Mouse (Mus musculus): ENCODE data around the gene Gpr35. TPM values are rescaled to one million over a fixed set of nuclear protein-coding genes. Genes with fewer than 3 reads are reported as not detected.

Gene Gpr35
- polyA plus RNA-seq, 1 experiment from 2014 or later, result 4.1 TPM

DNA sequence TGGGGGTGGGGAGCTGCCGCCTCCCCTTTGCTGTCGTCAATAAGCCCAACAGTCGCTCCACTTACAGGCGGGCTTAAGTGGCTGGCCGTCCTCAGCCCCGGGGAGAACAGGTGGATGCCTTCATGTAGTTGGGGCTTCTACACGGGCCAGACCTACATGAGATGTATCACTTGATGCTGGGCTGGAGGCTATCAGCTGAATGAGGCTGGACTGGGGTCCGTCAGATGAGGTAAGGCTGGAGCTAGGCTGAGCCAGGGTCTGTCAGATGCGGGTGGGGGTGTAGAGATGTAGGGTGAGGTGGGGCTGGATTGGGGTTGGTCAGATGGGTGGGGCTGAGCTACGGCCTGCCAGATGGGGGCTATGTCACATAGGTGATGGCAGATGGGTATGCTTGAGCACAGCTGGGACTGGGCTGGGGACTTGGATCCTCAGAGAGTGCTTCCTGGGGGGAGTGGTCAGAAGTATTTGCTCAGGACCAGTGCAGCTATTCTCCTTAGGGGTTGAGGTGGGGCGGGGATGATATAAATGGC is 28.5 kb downstream of the Gpr35 start:
- no peaks in the 10 kb centered on the region for H3K36me3 ChIP-seq (ENCODE audit: control insufficient read depth, insufficient read depth, low read length)
- peak; percentile 9; the same call in 1 of the 2 replicates for ATAC-seq (ENCODE audit: low FRiP score, low TSS enrichment)
- TF ChIP-seq CTCF (IDR thresholded peaks at IDR 0.05; ENCODE audit: low read depth), result no peak
- TF ChIP-seq EP300 (optimal IDR thresholded peaks at IDR 0.05), result no peak
- no peaks in the 10 kb centered on the region for H3K27me3 ChIP-seq (ENCODE audit: control insufficient read depth, insufficient read depth, low read length)
- no peak overlapping the region for H3K9ac ChIP-seq (ENCODE audit: low read length)
- no peak overlapping the region for H3K4me3 ChIP-seq (ENCODE audit: low read depth, low read length)
- H3K4me2 ChIP-seq (replicated peaks; ENCODE audit: low read depth), result peak overlapping the region; percentile 19
- H3K27ac ChIP-seq (replicated peaks), result peak overlapping the region; percentile 18; the same call in 1 of the 2 replicates
- WGBS, result 17% methylated on average over 11 of the region's 11 CpGs
- H3K4me1 ChIP-seq (replicated peaks; ENCODE audit: control insufficient read depth, insufficient read depth), result no peaks in the 10 kb centered on the region
- no peaks in the 10 kb centered on the region for H3K9me3 ChIP-seq (ENCODE audit: control insufficient read depth, low read length)
- no peak for DNase-seq (ENCODE audit: low spot score)

DNA sequence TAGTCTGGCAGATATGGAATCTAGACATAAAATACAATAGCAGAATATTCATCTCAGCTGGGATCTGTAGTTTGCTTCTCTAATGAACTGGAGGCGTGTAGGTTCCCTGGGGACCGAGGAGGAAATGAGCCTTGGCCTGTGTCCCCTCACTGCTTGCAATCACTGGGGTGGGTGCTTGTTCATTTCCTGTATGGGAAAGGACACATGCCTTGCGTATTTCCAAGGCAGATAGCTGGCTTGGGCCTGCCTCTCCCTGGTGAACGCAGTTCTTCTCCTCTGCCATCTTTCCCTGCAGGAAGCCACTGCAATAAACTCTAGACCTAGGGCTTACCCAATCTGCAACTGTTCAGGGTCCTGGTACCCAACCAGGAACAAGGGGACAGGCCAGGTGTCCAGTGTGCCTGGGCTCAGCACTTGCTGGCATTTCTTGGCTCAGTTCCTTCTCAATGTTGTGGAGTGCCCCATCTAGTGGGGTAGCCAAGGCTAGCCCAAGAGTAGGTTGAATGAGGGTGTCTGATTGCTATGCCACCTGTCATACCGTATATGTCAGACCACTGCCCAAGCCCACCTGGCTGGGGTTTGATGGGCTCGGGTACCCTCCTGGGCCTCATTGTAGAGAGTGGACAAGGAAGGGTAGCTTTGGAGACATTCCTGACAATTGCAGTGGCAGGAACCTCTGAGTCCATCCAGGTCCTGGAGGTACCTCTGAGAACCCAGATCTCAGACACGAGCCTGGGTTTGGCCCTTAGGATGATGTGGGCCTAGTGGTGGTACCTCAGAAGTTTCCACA is 30.6 kb downstream of the Gpr35 start:
- DNase-seq (ENCODE audit: low spot score) (no peak), ATAC-seq (ENCODE audit: low FRiP score, low TSS enrichment) (no peak)
- Histone ChIP-seq H3K9ac (ENCODE audit: low read length) (no peak overlapping the region), H3K36me3 (ENCODE audit: control insufficient read depth, insufficient read depth, low read length) (no peaks in the 10 kb centered on the region), H3K27ac (replicated peaks) (no peak overlapping the region), H3K27me3 (ENCODE audit: control insufficient read depth, insufficient read depth, low read length) (no peaks in the 10 kb centered on the region), H3K9me3 (ENCODE audit: control insufficient read depth, low read length) (no peaks in the 10 kb centered on the region), H3K4me1 (replicated peaks; ENCODE audit: control insufficient read depth, insufficient read depth) (no peaks in the 10 kb centered on the region), H3K4me3 (ENCODE audit: low read depth, low read length) (no peak overlapping the region), H3K4me2 (replicated peaks; ENCODE audit: low read depth) (no peak overlapping the region)
- WGBS, result 83% methylated on average over 7 of the region's 7 CpGs
- TF ChIP-seq CTCF (IDR thresholded peaks at IDR 0.05; ENCODE audit: low read depth), result no peak
- no peak for TF ChIP-seq EP300 (optimal IDR thresholded peaks at IDR 0.05)

DNA sequence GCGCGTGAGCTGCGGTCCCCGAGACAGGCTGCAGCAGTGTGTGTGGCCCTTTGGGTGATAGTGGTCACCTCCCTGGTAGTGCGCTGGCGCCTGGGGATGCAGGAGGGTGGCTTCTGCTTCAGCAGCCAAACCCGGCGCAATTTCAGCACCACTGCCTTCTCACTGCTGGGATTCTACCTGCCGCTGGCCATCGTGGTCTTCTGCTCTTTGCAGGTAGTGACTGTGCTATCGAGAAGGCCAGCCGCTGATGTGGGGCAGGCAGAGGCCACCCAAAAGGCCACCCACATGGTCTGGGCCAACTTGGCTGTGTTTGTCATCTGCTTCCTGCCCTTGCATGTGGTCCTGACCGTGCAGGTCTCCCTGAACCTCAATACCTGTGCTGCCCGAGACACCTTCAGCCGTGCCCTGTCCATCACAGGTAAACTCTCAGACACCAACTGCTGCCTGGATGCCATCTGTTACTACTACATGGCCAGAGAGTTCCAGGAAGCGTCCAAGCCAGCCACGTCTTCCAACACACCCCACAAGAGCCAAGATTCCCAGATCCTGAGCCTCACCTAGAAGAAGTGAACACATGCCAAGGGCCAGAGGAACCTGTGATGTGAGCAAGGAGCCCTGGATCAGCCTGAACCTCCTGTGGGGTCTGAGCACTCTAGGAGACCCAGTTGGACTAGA is 32.4 kb downstream of the Gpr35 start:
- ATAC-seq (ENCODE audit: low FRiP score, low TSS enrichment), result no peak
- TF ChIP-seq EP300 (optimal IDR thresholded peaks at IDR 0.05), result no peak
- TF ChIP-seq CTCF (IDR thresholded peaks at IDR 0.05; ENCODE audit: low read depth), result no peak
- WGBS, result 90% methylated on average over 17 of the region's 17 CpGs

DNA sequence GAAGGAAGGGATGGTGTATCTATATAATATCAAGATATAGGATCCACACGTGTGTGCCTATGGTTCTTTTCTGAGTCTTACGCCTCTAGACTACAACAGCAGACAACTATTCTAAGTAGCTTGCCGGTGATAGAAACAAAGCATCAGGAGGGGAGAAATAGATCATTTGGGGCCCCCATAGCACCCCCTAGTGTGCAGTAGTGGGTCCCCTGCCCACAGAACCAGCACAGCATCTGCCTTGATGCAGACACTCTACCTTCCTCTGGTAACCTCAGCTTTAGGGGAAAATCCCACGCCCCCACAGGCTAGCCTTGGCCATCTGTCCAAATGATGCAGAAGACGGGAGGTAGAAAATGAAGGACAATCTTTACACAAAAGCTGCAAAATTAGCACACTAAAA is 34.3 kb downstream of the Gpr35 start:
- H3K9me3 ChIP-seq (ENCODE audit: control insufficient read depth, low read length), result no peaks in the 10 kb centered on the region
- no peak overlapping the region for H3K9ac ChIP-seq (ENCODE audit: low read length)
- no peak for ATAC-seq (ENCODE audit: low FRiP score, low TSS enrichment)
- H3K27ac ChIP-seq (replicated peaks), result no peak overlapping the region
- no peaks in the 10 kb centered on the region for H3K27me3 ChIP-seq (ENCODE audit: control insufficient read depth, insufficient read depth, low read length)
- TF ChIP-seq EP300 (optimal IDR thresholded peaks at IDR 0.05) (no peak), CTCF (IDR thresholded peaks at IDR 0.05; ENCODE audit: low read depth) (no peak)
- H3K36me3 ChIP-seq (ENCODE audit: control insufficient read depth, insufficient read depth, low read length), result no peaks in the 10 kb centered on the region
- H3K4me1 ChIP-seq (replicated peaks; ENCODE audit: control insufficient read depth, insufficient read depth), result no peaks in the 10 kb centered on the region
- 84% methylated on average over 5 of the region's 5 CpGs for WGBS
- no peak overlapping the region for H3K4me2 ChIP-seq (replicated peaks; ENCODE audit: low read depth)
- no peak overlapping the region for H3K4me3 ChIP-seq (ENCODE audit: low read depth, low read length)
- no peak for DNase-seq (ENCODE audit: low spot score)

More for the DNA sequence above, 32.4 kb downstream of the Gpr35 start:
- no peaks in the 10 kb centered on the region for H3K36me3 ChIP-seq (ENCODE audit: control insufficient read depth, insufficient read depth, low read length)
- DNase-seq (ENCODE audit: low spot score), result no peak
- H3K9ac ChIP-seq (ENCODE audit: low read length), result no peak overlapping the region
- H3K27me3 ChIP-seq (ENCODE audit: control insufficient read depth, insufficient read depth, low read length), result no peaks in the 10 kb centered on the region
- H3K27ac ChIP-seq (replicated peaks), result no peak overlapping the region
- no peak overlapping the region for H3K4me2 ChIP-seq (replicated peaks; ENCODE audit: low read depth)
- H3K9me3 ChIP-seq (ENCODE audit: control insufficient read depth, low read length), result no peaks in the 10 kb centered on the region
- H3K4me1 ChIP-seq (replicated peaks; ENCODE audit: control insufficient read depth, insufficient read depth), result no peaks in the 10 kb centered on the region
- H3K4me3 ChIP-seq (ENCODE audit: low read depth, low read length), result no peak overlapping the region

DNA sequence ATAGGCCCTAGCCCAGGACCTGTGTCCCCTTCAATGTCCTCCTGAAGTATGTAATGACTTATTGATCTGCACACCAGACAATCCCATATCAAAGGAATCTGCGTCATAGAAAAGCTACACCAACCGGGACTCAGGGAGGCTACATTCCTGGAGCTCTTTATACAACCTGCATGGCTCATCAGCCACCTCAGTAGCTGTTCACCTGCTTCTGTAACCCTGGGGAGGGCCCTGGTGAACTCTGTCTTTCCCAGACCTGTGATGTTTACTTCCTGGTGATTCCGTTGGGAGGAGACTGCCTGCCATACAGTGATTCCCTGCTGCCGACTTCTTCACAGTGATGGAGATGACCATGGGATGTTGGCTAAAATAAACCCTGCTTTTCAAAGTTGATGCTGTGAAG is 38.2 kb downstream of the Gpr35 start:
- H3K9me3 ChIP-seq (ENCODE audit: control insufficient read depth, low read length), result no peaks in the 10 kb centered on the region
- no peaks in the 10 kb centered on the region for H3K27me3 ChIP-seq (ENCODE audit: control insufficient read depth, insufficient read depth, low read length)
- H3K9ac ChIP-seq (ENCODE audit: low read length), result no peak overlapping the region
- no peak overlapping the region for H3K27ac ChIP-seq (replicated peaks)
- DNase-seq (ENCODE audit: low spot score), result no peak
- no peaks in the 10 kb centered on the region for H3K4me1 ChIP-seq (replicated peaks; ENCODE audit: control insufficient read depth, insufficient read depth)
- TF ChIP-seq EP300 (optimal IDR thresholded peaks at IDR 0.05), result no peak
- no peak for TF ChIP-seq CTCF (IDR thresholded peaks at IDR 0.05; ENCODE audit: low read depth)
- H3K4me2 ChIP-seq (replicated peaks; ENCODE audit: low read depth), result no peak overlapping the region
- ATAC-seq (ENCODE audit: low FRiP score, low TSS enrichment), result no peak; the same call in 1 of the 2 replicates
- 42% methylated on average over 4 of the region's 4 CpGs for WGBS
- H3K36me3 ChIP-seq (ENCODE audit: control insufficient read depth, insufficient read depth, low read length), result no peaks in the 10 kb centered on the region
- H3K4me3 ChIP-seq (ENCODE audit: low read depth, low read length), result no peak overlapping the region

DNA sequence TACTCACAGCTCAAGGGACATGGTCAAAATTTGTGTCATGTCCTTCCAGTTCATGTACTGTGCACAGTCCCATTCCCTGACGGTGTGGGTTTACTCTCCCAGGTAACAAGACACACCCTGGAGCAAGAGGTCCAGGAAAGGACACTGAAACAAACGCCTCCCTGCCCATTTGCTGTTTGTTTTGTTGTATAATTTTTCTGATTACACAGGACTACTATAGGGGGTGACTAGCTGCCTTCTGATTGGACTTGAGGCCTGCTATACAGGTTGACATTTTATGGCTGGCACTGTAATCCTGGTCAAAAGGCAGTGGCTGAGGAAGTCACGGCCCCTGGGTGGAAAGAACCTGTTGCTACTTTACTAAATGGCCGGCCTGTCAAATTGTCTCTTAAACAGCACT is 39.2 kb downstream of the Gpr35 start:
- ATAC-seq (ENCODE audit: low FRiP score, low TSS enrichment), result peak; percentile 83
- Histone ChIP-seq H3K4me1 (replicated peaks; ENCODE audit: control insufficient read depth, insufficient read depth) (no peaks in the 10 kb centered on the region), H3K4me3 (ENCODE audit: low read depth, low read length) (no peak overlapping the region), H3K9ac (ENCODE audit: low read length) (no peak overlapping the region), H3K4me2 (replicated peaks; ENCODE audit: low read depth) (no peak overlapping the region), H3K27me3 (ENCODE audit: control insufficient read depth, insufficient read depth, low read length) (no peaks in the 10 kb centered on the region), H3K36me3 (ENCODE audit: control insufficient read depth, insufficient read depth, low read length) (no peaks in the 10 kb centered on the region), H3K9me3 (ENCODE audit: control insufficient read depth, low read length) (no peaks in the 10 kb centered on the region), H3K27ac (replicated peaks) (no peak overlapping the region)
- TF ChIP-seq CTCF (IDR thresholded peaks at IDR 0.05; ENCODE audit: low read depth) (no peak), EP300 (optimal IDR thresholded peaks at IDR 0.05) (no peak)
- 39% methylated on average over 4 of the region's 4 CpGs for WGBS
- peak; percentile 36 for DNase-seq (ENCODE audit: low spot score)
